Mouse (Mus musculus) T-helper 17 cell (primary cell): ENCODE measurements at regions not wholly inside any gene's neighbourhood (a gene's known extent, or its start where the extent isn't known, plus 50 kb on each side); places are given as distances from the start of the nearest gene placed in this dataset.

Experiments
- in situ Hi-C, 2 experiments: fragments of 300-600 bp; cut with MboI, MseI; formaldehyde crosslinking; loops; 1 replicate in 1 of 2; 2 replicates in 1 of 2; pipeline ENCODE4 v1.15.1; 2025; ENCODE audit warnings: high pct_unique_total_duplicates in 2 of 2

GRCm38 (mm10) chr2:148559376-148559775, 113.0 kb upstream of the Nxt1 start:
- in situ Hi-C loops = no loop called here

GRCm38 (mm10) chr2:148558365-148558764, 114.0 kb upstream of the Nxt1 start:
- in situ Hi-C loops = no loop called here

- in situ Hi-C loops = no loop called here
Observed at GRCm38 (mm10) chr2:148551207-148551606, 107.8 kb upstream of the Cd93 start.

- in situ Hi-C loops = no loop called here
Observed at GRCm38 (mm10) chr2:148549618-148550017, 106.3 kb upstream of the Cd93 start.

GRCm38 (mm10) chr2:148542340-148542739, 99.0 kb upstream of the Cd93 start:
- in situ Hi-C loops = no loop called here

GRCm38 (mm10) chr2:148537914-148538510, 94.6 kb upstream of the Cd93 start:
- in situ Hi-C loops = no loop called here

- in situ Hi-C loops = no loop called here
Observed at GRCm38 (mm10) chr2:148537251-148537650, 93.9 kb upstream of the Cd93 start.

GRCm38 (mm10) chr2:148536608-148537007, 93.2 kb upstream of the Cd93 start:
- in situ Hi-C loops = no loop called here

GRCm38 (mm10) chr2:148535562-148536180, 92.3 kb upstream of the Cd93 start:
- in situ Hi-C loops = no loop called here

- in situ Hi-C loops = no loop called here
Observed at GRCm38 (mm10) chr2:148532051-148532450, 88.7 kb upstream of the Cd93 start.

- in situ Hi-C loops = no loop called here
Observed at GRCm38 (mm10) chr2:148530546-148530945, 87.2 kb upstream of the Cd93 start.

GRCm38 (mm10) chr2:148529900-148530299, 86.5 kb upstream of the Cd93 start:
- in situ Hi-C loops = no loop called here

GRCm38 (mm10) chr2:148527755-148528154, 84.4 kb upstream of the Cd93 start:
- in situ Hi-C loops = no loop called here

GRCm38 (mm10) chr2:148525496-148525895, 82.1 kb upstream of the Cd93 start:
- in situ Hi-C loops = no loop called here

- in situ Hi-C loops = no loop called here
Observed at GRCm38 (mm10) chr2:148523401-148523800, 80.0 kb upstream of the Cd93 start.

GRCm38 (mm10) chr2:148522936-148523335, 79.6 kb upstream of the Cd93 start:
- in situ Hi-C loops = no loop called here

- in situ Hi-C loops = no loop called here
Observed at GRCm38 (mm10) chr2:148521966-148522575, 78.7 kb upstream of the Cd93 start.

- in situ Hi-C loops = no loop called here
Observed at GRCm38 (mm10) chr2:148520291-148520690, 76.9 kb upstream of the Cd93 start.

GRCm38 (mm10) chr2:148519689-148520290, 76.4 kb upstream of the Cd93 start:
- in situ Hi-C loops = no loop called here

GRCm38 (mm10) chr2:148517906-148518305, 74.5 kb upstream of the Cd93 start:
- in situ Hi-C loops = no loop called here

GRCm38 (mm10) chr2:148510008-148510681, 66.8 kb upstream of the Cd93 start:
- in situ Hi-C loops = no loop called here

GRCm38 (mm10) chr2:148509357-148509756, 66.0 kb upstream of the Cd93 start:
- in situ Hi-C loops = no loop called here
